Mouse (Mus musculus) kidney, embryonic 14.5 days (tissue): ENCODE results near the gene Prkag2. TPM values are rescaled to one million over a fixed set of nuclear protein-coding genes. Genes with fewer than 3 reads are reported as not detected.
A peak's percentile ranks its signal among the peaks of the same experiment; 100 is the strongest.

Experiments used
- ATAC-seq: fragments of 200-750 bp; cut with Nextera tagmentation; 2 replicates; pipeline ENCODE4 v1.8.0; 2017; ENCODE audit warnings: moderate number of reproducible peaks, mild to moderate bottlenecking, moderate TSS enrichment, moderate library complexity; ENCODE audit not compliant: low FRiP score, low TSS enrichment
- H3K27ac ChIP-seq: fragments of 300-500 bp; sonication (generic); 2 replicates; pipeline ENCODE4 v1.5.1; 2014; ENCODE audit warnings: low read depth, mild to moderate bottlenecking, low read length, moderate library complexity, mixed read lengths
- H3K27me3 ChIP-seq: fragments of 300-500 bp; sonication (generic); 2 replicates; pipeline ENCODE4 v1.6.1; 2014; ENCODE audit warnings: mild to moderate bottlenecking, low read length; ENCODE audit not compliant: control insufficient read depth, insufficient read depth
- H3K36me3 ChIP-seq: fragments of 300-500 bp; sonication (generic); 2 replicates; pipeline ENCODE4 v1.6.1; 2014; ENCODE audit warnings: low read length, mixed read lengths; ENCODE audit not compliant: control insufficient read depth, insufficient read depth
- H3K4me1 ChIP-seq: fragments of 300-500 bp; sonication (generic); 2 replicates; pipeline ENCODE4 v1.6.1; 2014; ENCODE audit warnings: low read length, mixed read lengths; ENCODE audit not compliant: control insufficient read depth, insufficient read depth
- H3K4me2 ChIP-seq: fragments of 300-500 bp; sonication (generic); replicated peaks from 2 replicates; pipeline ENCODE4 v1.6.1; 2014; ENCODE audit warnings: low read depth, mild to moderate bottlenecking, low read length
- H3K4me3 ChIP-seq: fragments of 300-500 bp; sonication (generic); 2 replicates; pipeline ENCODE4 v1.5.1; 2014; ENCODE audit warnings: mild to moderate bottlenecking, low read length
- H3K9ac ChIP-seq: fragments of 300-500 bp; sonication (generic); 2 replicates; pipeline ENCODE4 v1.6.1; 2014; ENCODE audit warnings: low read depth, mild to moderate bottlenecking, low read length, moderate library complexity
- H3K9me3 ChIP-seq: fragments of 300-500 bp; sonication (generic); 2 replicates; pipeline ENCODE4 v1.6.1; 2016; ENCODE audit warnings: low read length; ENCODE audit not compliant: control insufficient read depth
- WGBS: fragments of 180-500 bp; shearing (Covaris S2); extraction: QIAGEN DNeasy Blood & Tissue Kit; methylation state at CpG from one replicate; pipeline ENCODE4 v1.1.7; 2014; 5-methylcytosine and 5-hydroxymethylcytosine counted together
- polyA plus RNA-seq: library from polyadenylated mRNA; unstranded; fragments of >200 nt; fragmentation: Nextera tagmentation; extraction: Ambion mirVana; gene quantifications from 2 replicates; pipeline ENCODE4 v1.2.1, GENCODE M21; 2014

The Prkag2 gene
- polyA plus RNA-seq, 1 experiment from 2014 or later, result 44.6 TPM

DNA sequence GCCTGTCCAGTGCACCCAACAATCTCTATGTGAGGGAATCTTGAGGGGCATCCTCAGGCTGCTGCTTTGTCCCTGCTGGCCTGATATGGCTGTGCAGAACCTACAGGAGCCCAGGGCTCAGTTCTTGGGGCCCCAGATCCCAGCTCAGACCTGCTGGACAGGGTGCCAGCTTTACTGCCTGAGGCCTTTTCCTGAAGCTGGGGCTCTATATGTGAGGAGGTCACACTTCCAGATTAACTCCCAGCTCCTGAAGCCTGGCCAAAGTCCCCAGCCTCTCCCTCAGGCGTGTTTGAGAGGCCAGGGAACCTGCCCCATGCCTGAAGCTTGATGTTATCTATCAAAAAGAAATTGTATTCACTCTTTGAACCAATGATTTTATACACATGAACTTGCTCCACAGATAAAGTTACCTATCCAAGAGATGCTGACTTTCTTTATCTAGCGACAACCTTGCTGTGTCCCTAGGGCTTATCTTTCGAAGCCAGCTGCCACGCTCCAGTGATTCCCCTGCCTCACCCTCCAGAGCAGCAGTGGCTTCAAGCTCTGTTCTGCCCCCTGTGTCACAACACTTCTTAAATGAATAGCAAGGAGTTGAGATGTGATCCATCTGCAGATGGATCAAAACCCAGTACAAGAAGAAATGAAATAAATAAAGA lies 121.0 kb downstream of the Prkag2 start:
- Histone ChIP-seq H3K9ac (no peak overlapping the region), H3K4me3 (no peak overlapping the region), H3K4me2 (no peak overlapping the region), H3K27ac (0 out of 2 replicates have a peak overlapping the region, but pooled peaks have one; percentile 0), H3K4me1 (peaks cover 11% of the 10 kb centered on the region), H3K27me3 (no peaks in the 10 kb centered on the region), H3K9me3 (no peaks in the 10 kb centered on the region), H3K36me3 (no peaks in the 10 kb centered on the region)
- ATAC-seq, result no peak
- 36% methylated on average over 4 of the region's 4 CpGs for WGBS

- ATAC-seq, result no peak
- no peak overlapping the region for H3K4me2 ChIP-seq
- H3K9ac ChIP-seq, result no peak overlapping the region
- H3K27ac ChIP-seq, result no peak overlapping the region
- 69% methylated on average over 3 of the region's 3 CpGs for WGBS
- no peaks in the 10 kb centered on the region for H3K36me3 ChIP-seq
- peaks cover 18% of the 10 kb centered on the region; the same call in 1 of the 2 replicates for H3K4me1 ChIP-seq
- no peaks in the 10 kb centered on the region for H3K9me3 ChIP-seq
- no peaks in the 10 kb centered on the region for H3K27me3 ChIP-seq
- H3K4me3 ChIP-seq, result no peak overlapping the region
Measured at GRCm38 (mm10) chr5:24976907-24977306, 123.5 kb downstream of the Prkag2 start.

GRCm38 (mm10) chr5:24976236-24976635 lies 124.2 kb downstream of the Prkag2 start:
- Histone ChIP-seq H3K9ac (no peak overlapping the region), H3K27me3 (no peaks in the 10 kb centered on the region), H3K27ac (no peak overlapping the region), H3K4me1 (peaks cover 18% of the 10 kb centered on the region; the same call in 1 of the 2 replicates), H3K4me2 (no peak overlapping the region), H3K4me3 (no peak overlapping the region), H3K36me3 (no peaks in the 10 kb centered on the region), H3K9me3 (no peaks in the 10 kb centered on the region)
- no peak for ATAC-seq
- WGBS, result 61% methylated on average over 12 of the region's 12 CpGs

GRCm38 (mm10) chr5:24975100-24975499 lies 125.3 kb downstream of the Prkag2 start:
- Histone ChIP-seq H3K9me3 (no peaks in the 10 kb centered on the region), H3K4me3 (no peak overlapping the region), H3K36me3 (no peaks in the 10 kb centered on the region), H3K27ac (no peak overlapping the region), H3K4me1 (peaks cover 18% of the 10 kb centered on the region; the same call in 1 of the 2 replicates), H3K4me2 (no peak overlapping the region), H3K9ac (no peak overlapping the region), H3K27me3 (no peaks in the 10 kb centered on the region)
- WGBS, result 74% methylated on average over 7 of the region's 7 CpGs
- no peak for ATAC-seq

DNA sequence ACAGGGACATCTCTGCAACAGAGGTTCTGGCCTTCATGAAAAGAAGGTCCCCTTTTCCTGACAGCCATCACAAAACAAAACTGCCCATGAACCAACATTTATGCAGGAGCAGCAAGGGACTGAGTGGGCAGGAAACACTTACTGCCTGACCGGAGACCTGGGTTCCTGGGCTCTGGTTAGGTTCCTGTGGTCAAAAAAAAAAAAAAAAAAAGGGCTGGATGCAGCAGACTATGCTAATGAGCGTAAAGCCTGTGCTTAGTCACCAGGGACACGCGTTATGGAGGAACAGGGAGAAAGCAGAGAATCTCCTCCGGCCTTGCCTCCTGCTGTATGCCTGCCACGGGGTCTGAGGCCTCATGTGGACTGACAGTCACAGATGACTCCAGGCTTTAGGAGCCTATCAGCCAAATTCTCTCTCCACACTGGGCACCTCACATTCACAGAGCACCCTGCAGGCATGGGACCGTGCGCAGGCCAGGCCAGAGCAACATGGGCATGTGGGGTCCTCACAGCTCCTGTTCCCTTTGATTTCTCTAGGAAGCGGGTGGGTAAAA lies 126.7 kb downstream of the Prkag2 start:
- Histone ChIP-seq H3K36me3 (no peaks in the 10 kb centered on the region), H3K4me2 (no peak overlapping the region), H3K4me1 (peaks cover 13% of the 10 kb centered on the region; the same call in 1 of the 2 replicates), H3K27ac (no peak overlapping the region), H3K9me3 (no peaks in the 10 kb centered on the region), H3K4me3 (no peak overlapping the region), H3K27me3 (no peaks in the 10 kb centered on the region), H3K9ac (no peak overlapping the region)
- WGBS, result 82% methylated on average over 9 of the region's 9 CpGs
- ATAC-seq, result no peak

DNA sequence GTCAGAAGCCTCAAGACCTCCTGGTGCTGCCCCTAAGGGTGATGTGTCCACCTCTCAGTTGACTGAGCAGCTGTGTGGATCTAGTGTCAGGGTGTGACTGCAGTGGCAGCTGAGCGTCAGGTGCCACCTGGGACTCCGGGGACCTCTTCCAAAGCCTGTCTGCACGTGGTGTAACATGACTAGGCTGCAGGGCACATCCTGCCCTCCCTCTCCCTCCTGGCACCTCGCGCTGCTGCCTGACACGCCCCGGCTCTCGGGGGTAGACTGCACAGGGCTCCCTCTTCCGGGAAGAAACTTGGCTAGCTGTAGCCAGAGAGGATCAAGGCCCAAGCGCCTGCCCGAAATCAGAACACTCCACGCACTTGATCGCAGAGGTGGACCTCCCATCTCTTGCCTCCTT lies 127.2 kb downstream of the Prkag2 start:
- 40% methylated on average over 13 of the region's 13 CpGs for WGBS
- Histone ChIP-seq H3K36me3 (no peaks in the 10 kb centered on the region), H3K4me3 (no peak overlapping the region), H3K4me2 (no peak overlapping the region), H3K9ac (no peak overlapping the region), H3K27me3 (no peaks in the 10 kb centered on the region), H3K4me1 (peaks cover 13% of the 10 kb centered on the region; the same call in 1 of the 2 replicates), H3K9me3 (no peaks in the 10 kb centered on the region), H3K27ac (no peak overlapping the region)
- ATAC-seq, result peak; percentile 63

GRCm38 (mm10) chr5:24970552-24971275 lies 129.7 kb downstream of the Prkag2 start:
- Histone ChIP-seq H3K9ac (no peak overlapping the region), H3K4me3 (no peak overlapping the region), H3K27ac (no peak overlapping the region), H3K4me1 (peaks cover 9% of the 10 kb centered on the region; the same call in 1 of the 2 replicates), H3K9me3 (no peaks in the 10 kb centered on the region), H3K4me2 (no peak overlapping the region), H3K36me3 (no peaks in the 10 kb centered on the region), H3K27me3 (no peaks in the 10 kb centered on the region)
- 90% methylated on average over 8 of the region's 8 CpGs for WGBS
- no peak for ATAC-seq

GRCm38 (mm10) chr5:24969241-24969880 lies 131.1 kb downstream of the Prkag2 start:
- H3K4me1 ChIP-seq, result peaks cover 9% of the 10 kb centered on the region; the same call in 1 of the 2 replicates
- H3K9ac ChIP-seq, result no peak overlapping the region
- H3K27ac ChIP-seq, result no peak overlapping the region
- no peaks in the 10 kb centered on the region for H3K27me3 ChIP-seq
- H3K9me3 ChIP-seq, result no peaks in the 10 kb centered on the region
- H3K36me3 ChIP-seq, result no peaks in the 10 kb centered on the region
- no peak for ATAC-seq
- H3K4me2 ChIP-seq, result no peak overlapping the region
- 85% methylated on average over 11 of the region's 11 CpGs for WGBS
- no peak overlapping the region for H3K4me3 ChIP-seq
